Mouse (Mus musculus): ENCODE measurements around the gene Sdccag8. TPM values are rescaled to one million over a fixed set of nuclear protein-coding genes. Genes with fewer than 3 reads are reported as not detected.

The Sdccag8 gene
- total RNA-seq, 2 experiments from 2014 or later: 5.0 to 6.8 TPM

DNA sequence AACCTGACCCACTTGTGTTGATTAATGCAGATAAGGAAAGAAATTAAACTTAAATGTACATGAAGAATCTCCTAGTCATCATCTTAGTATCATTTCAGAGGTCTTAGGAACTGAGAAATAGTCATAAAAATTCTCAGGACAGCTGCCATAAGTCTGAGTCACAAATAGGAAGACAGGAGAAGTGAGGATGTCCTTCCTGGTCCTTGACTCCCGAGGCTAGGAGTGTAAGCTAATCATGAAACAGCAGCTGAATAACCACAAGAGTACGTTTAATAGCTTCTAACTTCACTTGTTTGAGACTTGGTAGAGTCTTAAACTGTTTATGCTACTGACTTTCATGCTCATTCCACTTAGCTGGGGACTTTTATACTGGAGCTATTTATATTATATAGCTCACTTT, 214.6 kb downstream of the Sdccag8 start:
- no peak for ATAC-seq (replicated peaks; ENCODE audit: low FRiP score, poor library complexity, severe bottlenecking)

DNA sequence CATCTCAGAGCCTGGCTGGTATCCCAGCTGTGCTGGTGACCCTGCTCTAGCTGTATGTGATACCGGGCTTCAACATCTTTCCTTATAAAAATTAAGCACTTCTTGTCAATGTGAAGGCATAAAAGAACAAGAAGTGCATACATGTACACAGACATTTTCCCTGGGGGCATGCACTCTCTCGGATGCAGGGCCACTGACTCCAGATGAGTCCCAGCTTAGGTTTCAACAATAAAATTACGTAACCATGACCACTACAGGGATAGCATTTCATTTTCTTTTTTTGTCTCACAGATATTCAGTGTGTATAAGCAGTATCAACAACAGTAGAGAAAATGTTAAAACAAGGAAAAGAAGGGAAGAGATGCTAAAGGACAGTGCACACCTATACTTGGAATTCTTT, 216.2 kb downstream of the Sdccag8 start:
- ATAC-seq (replicated peaks; ENCODE audit: low FRiP score, poor library complexity, severe bottlenecking): no peak

DNA sequence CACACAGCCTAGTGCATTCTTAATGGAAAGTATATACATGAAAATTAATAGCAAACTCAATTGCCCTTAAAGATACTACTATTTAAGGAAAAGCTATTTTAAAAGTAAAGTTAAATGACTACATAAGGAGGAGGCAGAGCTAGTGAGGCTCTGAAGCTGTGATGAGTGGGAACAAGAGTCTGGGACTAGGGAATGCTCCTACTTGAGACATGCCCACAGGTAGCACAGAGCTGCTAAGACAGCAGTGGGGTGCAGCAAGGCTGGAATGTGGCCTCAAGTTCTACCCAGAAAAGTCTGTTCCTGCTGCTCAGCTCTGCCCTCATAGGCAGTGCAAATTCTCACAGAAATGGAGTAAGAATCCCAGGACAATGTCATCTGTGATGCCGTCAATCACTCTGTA, 216.7 kb downstream of the Sdccag8 start:
- ATAC-seq (replicated peaks; ENCODE audit: low FRiP score, poor library complexity, severe bottlenecking): no peak

DNA sequence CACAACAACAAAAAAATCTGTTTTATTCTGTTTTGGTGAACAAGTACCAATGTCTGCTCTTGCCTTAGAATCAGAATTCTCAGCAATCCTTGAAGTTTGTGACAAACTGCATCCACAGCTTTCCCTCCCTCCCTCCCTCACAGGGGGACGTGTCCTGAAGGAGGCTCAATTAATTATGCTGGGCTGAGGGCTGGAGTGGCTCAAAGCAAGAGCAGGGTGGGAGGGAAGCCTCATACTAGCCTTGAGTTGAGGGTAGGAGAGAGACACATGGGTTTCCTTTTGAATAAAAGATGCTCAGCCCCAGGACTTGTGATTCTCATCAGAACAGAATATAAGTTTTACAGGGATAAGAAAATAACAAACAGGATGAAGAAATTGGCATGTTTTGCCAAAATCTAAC, 217.8 kb downstream of the Sdccag8 start:
- no peak for ATAC-seq (replicated peaks; ENCODE audit: low FRiP score, poor library complexity, severe bottlenecking)

DNA sequence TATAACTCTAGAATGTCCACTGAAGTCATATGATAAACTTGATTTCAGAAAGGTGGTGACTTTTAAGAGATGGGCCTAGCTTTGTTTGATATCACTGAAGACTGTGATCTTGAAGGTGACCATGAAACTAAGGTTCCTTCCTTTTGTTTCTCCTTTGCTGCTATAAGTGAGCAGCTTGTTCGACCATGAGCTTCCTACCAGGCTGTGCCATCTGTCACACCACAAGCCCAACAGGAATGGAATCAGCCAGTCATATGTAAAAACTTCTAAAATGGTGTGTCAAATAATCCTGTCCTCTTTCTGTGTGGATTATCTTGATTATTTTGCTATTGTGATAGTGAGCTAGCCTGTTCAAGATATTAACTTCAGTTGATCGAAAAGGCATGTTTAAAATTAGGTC, 221.0 kb downstream of the Sdccag8 start:
- no peak for ATAC-seq (replicated peaks; ENCODE audit: low FRiP score, poor library complexity, severe bottlenecking)

DNA sequence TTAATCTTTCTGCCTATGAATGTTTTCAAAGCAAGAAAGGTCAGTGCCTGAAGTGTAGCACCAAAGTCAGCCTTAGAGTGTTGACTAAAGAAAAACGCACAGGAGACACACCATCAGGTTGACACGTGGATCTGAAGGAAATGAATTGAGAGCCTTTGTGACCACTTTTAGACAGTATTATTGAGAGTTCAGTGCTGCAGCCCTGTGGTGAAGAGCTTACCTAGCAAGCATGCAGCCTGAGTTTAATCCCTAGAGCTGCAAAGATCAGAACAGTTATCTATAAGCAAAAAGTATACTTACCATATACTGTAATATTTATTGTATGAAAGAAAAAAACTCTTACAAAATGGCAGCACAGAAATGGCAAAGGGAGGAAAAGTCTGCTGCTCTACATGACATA, 223.9 kb downstream of the Sdccag8 start:
- no peak for ATAC-seq (replicated peaks; ENCODE audit: low FRiP score, poor library complexity, severe bottlenecking)

DNA sequence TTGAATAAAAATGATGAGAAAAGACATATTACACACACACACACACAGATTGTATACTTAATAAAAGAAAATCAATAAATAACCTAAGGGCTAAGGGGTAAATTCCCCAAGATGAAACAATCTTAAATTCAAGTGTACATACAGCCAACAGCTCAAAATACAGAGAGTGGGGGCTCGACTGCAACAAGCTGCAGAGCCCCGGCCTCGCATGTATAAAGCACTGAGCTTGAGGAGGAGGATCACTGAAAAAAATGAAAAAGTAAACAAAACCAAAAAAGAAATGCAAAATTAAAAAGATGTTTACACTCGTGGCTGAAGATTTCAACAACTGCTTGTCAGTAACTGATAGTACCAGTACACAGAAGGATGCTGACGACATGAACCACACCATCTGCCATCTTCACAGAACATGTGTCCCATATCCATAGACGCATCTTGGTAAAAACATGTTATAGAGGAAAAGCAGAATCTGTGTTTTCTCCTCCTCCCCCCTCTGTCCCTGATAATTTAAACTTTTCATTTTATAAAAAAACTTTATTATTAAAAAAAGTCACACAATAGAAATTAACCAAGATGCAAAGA, 224.7 kb downstream of the Sdccag8 start:
- no peak for ATAC-seq (replicated peaks; ENCODE audit: low FRiP score, poor library complexity, severe bottlenecking)

DNA sequence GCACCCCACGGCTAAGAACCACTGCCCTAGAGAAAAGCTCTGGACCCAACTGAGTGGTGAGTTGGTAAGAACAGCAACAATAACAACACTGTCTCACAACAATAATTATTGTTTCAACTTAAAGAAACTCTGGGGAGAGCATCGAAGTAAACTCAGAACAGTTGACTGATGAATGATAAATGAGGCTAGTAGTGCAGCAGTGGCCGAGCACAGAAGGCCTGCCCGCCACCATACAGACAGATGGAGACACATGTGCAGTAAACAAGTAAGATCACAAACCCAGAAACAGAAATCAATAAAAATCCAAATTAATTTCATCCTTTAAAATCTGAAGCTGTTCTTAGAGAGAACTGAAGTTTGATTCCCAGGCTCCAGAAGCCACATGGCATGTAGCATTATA, 225.6 kb downstream of the Sdccag8 start:
- ATAC-seq (replicated peaks; ENCODE audit: low FRiP score, poor library complexity, severe bottlenecking): no peak

DNA sequence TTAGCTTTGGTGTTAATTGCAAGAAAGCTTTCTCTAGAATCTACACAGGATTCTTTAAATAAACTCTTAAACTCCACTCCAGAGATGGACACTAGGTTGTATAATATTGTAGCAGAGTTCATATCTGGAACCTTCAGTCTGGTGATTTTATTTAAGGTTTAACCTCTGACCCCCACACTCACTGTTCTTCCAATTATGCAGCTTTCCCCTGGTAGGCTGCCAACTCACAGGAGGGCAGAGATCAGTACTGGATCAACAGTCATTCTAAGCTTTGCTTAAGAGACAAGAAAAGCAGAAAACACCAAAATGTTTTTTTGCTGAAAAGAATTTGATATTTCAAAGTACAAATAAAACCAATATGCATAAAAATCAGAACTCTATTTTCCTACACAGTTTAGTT, 231.4 kb downstream of the Sdccag8 start:
- no peak for ATAC-seq (replicated peaks; ENCODE audit: low FRiP score, poor library complexity, severe bottlenecking)

DNA sequence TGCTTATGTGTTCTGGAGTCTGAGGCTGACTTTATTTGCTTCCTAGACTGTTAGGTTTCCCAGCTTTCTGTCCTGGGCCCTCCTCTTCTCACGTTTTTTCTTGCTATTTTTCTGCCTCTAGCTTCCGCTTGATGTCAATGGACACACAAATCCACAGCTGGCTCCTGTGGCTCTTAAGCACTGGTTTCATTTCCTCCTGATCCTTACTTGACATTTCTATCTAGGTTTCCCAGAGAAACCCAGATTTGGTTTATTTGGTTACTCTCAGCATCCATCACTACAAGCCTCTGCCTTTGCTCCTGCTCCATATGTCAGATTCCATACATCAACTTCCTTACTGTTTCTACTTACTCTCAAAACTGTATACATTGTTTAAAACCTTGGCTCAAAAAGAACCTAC, 232.5 kb downstream of the Sdccag8 start:
- no peak for ATAC-seq (replicated peaks; ENCODE audit: low FRiP score, poor library complexity, severe bottlenecking)

DNA sequence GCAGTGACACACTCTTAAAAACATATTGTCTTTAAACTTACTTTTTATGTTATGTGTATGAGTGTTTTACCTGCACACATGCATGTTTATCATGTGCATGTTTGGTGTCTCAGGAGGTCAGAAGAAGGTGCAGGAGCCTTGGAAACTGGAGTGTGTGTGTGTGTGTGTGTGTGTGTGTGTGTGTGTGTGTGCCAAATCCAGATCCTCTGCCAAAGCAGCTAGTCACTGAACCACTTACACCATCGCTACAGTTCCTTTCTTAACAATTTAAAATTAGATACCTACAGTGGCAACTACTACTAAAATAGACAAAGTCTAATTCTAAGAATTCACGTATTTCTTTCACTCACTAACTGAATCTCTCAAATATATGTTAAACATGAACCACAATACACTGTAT, 234.3 kb downstream of the Sdccag8 start:
- ATAC-seq (replicated peaks; ENCODE audit: low FRiP score, poor library complexity, severe bottlenecking): no peak

DNA sequence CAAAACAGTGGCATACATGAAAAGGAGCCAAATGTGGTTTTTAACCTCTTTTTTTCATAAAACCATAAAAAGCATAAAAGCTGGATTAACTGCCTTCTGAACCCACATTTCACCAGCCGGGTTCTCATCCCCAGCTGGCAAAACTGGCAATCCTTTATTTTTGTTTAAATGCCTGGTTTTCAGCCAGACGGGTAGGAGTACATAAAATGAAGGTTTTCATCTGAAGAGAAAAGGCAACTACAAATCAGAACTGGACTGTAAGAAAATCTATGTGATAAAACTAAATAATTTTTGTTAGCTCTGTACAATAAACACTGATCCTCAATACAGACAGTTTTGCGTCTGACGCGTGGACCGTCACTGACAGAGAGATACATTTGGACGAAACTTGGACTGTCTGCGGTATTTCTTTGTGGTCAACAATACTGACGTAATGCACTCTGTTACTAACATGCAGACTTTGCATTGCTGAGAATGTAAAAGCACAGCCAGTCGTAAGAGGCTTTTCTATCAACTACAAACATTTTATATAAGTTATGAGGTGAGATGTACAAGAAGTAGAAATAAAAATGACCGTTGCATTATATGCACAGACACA, 237.0 kb downstream of the Sdccag8 start:
- no peak for ATAC-seq (replicated peaks; ENCODE audit: low FRiP score, poor library complexity, severe bottlenecking)

DNA sequence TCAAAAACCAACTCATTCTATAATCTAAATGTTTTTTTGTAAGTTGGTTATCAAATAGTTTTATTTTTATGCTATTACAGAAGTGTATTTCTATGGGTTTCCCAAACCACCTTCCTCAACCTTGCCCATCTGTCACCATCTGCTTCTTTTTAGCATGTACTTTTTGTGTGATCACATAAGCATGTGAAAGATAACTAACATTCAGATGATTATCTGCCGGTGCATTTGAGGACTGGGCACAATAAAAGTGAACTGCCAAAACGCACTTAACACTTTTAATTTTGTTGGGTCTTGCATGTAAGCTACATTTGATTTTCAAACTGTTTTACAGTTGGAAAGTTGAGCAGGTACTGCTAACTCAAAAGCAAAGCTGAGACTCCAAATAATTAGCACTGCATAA, 240.4 kb downstream of the Sdccag8 start:
- no peak for ATAC-seq (replicated peaks; ENCODE audit: low FRiP score, poor library complexity, severe bottlenecking)

DNA sequence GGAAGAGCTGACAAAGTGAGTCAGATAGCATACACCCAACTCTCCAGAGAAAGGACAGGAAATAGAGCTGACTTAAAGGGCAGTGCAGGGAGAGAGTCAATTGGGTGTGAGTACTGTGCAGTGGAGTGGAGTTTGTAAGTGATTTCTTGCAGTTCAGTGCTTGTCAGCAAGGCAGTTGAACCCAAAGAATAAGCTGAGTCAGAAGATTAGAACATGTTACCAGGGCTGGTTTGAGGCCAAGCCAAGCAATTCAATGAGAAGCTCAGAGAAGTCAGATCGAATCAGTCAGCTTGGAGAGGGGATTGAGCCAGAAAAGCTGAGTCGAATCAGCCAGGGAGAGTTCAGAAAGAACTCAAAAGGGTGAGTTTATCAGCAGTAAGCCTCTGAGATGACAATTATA, 247.3 kb downstream of the Sdccag8 start:
- ATAC-seq (replicated peaks; ENCODE audit: low FRiP score, poor library complexity, severe bottlenecking): no peak

DNA sequence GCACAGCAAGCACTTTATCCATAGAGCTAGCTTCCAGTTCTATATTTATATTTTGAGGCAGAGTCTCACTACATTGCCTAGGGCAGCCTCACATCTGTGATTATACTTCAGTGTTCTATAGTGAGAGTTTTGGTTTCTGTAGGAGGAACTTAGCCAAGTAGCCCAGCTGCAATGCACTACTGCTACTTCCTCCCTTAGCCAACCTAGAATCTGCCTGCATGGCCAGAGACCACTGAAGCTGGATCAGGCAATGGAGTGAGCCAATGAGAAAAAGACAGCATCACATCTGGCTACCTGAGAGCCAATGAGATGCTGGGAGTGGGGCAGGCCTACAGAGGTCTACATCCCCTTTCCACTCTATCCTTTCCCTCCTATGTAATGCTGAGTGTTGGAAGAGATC, 251.3 kb downstream of the Sdccag8 start:
- ATAC-seq (replicated peaks; ENCODE audit: low FRiP score, poor library complexity, severe bottlenecking): no peak

DNA sequence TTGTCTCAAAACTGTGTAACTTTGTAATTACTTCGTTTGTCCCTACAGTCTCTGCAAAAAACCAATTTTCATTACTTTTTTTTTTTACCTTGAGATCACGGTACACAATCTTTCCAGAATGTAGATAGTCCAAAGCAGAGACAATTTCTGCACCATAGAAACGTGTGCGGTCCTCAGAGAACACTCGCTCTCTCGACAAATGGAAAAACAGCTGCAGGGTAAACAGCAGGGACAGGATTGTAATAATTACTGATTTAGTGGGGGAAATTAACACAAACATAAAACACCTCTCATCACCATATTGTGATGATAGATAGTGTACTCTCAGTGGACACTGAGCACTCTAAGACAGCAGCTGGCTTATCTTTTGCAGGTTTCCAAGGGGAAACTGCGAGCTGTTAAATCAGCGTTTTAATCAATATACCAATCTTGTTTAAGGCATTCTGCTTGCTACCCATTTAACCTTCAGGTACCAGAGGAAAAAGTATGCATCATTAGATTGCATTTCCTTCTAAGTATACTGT, 252.7 kb downstream of the Sdccag8 start:
- ATAC-seq (replicated peaks; ENCODE audit: low FRiP score, poor library complexity, severe bottlenecking): no peak

DNA sequence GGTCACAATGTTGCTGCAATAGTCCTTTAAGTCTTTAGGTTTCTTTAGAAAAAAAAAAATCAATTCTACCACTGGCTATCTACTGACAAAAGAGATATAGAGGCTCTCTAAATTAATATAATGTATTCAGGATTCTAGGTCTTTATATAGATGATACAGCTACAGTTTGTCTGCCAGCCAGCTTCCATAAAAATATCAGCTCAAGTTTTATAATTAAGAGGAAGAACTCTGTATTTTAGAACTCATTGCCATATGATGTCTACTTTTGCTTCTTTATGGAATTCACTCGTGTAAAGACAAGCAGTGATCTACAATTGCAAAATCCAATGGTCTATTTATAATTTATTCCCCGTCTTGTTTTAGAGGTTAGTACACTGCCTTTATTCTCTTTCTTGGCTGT, 254.7 kb downstream of the Sdccag8 start:
- no peak for ATAC-seq (replicated peaks; ENCODE audit: low FRiP score, poor library complexity, severe bottlenecking)

Other genes starting within 250 kb of the Sdccag8 start
- gene Cep170, start 593 bp upstream of the Sdccag8 start, total RNA-seq (2015; ENCODE audit: low replicate concordance): 11.5 and 22.4 TPM in 2 replicates
- gene Cep170, start 593 bp upstream of the Sdccag8 start, total RNA-seq (2017; ENCODE audit: low replicate concordance): 12.8 and 23.3 TPM in 2 replicates

All from erythroblast, adult 5-6 weeks (primary cell).